Mouse (Mus musculus): ENCODE results near the gene Carns1. TPM values are rescaled to one million over a fixed set of nuclear protein-coding genes. Genes with fewer than 3 reads are reported as not detected.

Gene Carns1
- total RNA-seq, 2 experiments from 2014 or later: 36.1 to 43.3 TPM

DNA sequence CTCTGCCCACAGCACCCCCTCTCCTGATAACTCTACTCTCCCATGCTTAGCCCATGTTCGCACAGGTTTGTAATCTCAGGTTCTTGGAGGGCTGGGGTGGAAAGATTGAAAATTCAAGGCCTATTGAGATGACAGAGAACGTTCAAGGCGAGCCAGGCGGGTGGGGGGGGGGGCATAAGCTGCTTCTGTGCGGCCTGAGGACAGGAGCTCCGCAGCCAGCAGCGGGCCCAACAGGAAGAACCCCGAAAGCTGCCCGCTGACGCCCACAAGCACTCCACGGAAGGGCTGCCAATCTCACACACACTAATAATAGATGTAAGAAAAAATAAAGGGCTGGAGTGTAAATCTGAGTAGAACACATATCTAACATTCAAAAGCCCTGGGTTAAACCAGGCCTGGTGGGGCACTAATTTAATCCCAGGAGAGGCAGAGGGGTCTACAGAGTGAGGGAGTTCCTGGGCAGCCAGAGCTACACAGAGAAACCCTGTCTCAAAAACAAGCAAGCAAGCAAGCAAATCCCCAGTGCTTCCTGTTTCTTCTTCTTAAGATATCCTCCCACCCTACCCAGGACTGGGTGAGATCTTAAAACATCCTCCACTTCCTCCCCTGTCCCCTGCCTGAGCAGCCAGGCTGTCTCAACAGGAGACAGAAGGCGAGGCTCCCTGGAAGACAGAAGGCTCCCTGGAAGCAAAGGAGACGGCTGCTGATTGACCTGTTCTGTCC is 28.5 kb upstream of the Carns1 start:
- intact Hi-C loops (cut with DNase I): no loop called here
- no peak for DNase-seq

- intact Hi-C loops (cut with DNase I): no loop called here
- no peak for DNase-seq
Observed at GRCm38 (mm10) chr19:4203148-4203547, 27.9 kb upstream of the Carns1 start.

- intact Hi-C loops (cut with DNase I): no loop called here
- DNase-seq: no peak
Observed at GRCm38 (mm10) chr19:4202149-4202548, 26.9 kb upstream of the Carns1 start.

- peak; percentile 93 to 96 for DNase-seq
- intact Hi-C loops (cut with DNase I): no loop called here
Observed at GRCm38 (mm10) chr19:4201291-4201909, 26.1 kb upstream of the Carns1 start, which contains the start of gene Rad9a. Gene Rad9a, minus strand, starts transcription at chr19:4201662.

DNA sequence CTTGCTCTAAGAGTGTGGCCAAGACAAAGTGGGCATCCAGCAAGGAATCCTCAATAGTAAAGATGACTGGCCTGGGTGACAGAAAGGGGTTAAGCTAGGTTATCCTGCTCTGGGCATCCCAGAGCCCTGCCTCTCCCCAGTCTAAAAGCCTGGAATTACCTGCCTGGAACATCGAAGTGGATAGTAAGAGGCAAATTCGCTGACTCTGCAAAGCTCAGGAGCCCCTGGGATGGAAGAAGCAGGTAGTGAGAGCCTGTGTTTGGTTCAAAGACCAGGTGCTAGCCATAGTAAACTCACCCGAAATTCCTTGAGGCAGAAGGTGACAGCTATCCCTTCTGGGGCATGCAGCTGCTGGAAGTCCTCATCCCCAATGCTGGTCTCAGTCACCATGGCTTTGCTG is 21.9 kb upstream of the Carns1 start:
- intact Hi-C loops (cut with DNase I): loop anchor here (5.0 kb wide), 2 partner anchors 35 to 70 kb away; partner anchors contain the start of genes Aip and Rps6kb2
- no peak for DNase-seq

DNA sequence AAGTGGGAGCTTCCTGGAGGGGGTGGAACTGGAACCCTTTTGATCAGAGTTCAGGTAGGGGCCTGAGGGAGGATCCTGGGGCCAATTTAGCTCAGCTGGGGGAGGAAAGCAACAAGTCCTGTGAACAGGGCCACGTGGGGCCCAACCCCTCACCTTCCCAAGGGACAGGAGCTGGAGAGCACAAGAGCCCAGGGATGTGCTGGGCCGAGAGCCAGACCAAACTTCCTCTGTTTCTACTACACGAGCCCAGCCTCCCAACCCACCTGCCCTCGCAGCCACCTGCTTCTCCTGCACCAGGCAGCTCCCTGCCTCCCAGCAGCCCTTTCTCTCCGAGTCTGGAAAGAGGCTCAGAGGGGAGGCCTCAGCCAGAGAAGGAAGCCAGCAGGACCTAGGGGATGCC is 21.3 kb upstream of the Carns1 start:
- intact Hi-C loops (cut with DNase I): loop anchor here (5.0 kb wide), 2 partner anchors 34 to 69 kb away; partner anchors contain the start of genes Aip and Rps6kb2
- DNase-seq: peak; percentile 37 to 43

GRCm38 (mm10) chr19:4196048-4196447 is 20.8 kb upstream of the Carns1 start:
- intact Hi-C loops (cut with DNase I): loop anchor here (5.0 kb wide), 2 partner anchors 34 to 69 kb away; partner anchors contain the start of genes Aip and Rps6kb2
- no peak for DNase-seq

- no peak for DNase-seq
- intact Hi-C loops (cut with DNase I): loop anchor here (5.0 kb wide), 2 partner anchors 33 to 68 kb away; partner anchors contain the start of genes Aip and Rps6kb2
Observed at GRCm38 (mm10) chr19:4194776-4195650, 19.7 kb upstream of the Carns1 start.

- DNase-seq: no peak
- intact Hi-C loops (cut with DNase I): no loop called here
Observed at GRCm38 (mm10) chr19:4194021-4194724, 18.9 kb upstream of the Carns1 start.

DNA sequence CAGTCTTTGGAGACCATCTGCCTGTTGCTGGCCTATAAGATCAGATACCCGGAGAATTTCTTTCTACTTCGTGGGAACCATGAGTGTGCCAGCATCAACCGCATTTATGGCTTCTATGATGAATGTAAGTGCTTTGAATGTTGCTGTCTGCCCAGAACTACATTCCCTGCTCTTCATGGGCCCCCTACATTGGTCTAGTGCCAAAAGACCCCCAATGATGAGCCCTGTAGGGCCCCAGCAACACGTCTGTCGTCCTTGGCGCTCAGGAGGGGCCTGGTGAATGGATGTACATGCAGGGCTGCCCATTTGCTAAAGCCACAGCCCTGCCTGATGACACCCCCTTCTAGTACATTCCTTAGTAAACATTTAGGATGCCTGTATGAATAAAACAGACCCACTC is 17.9 kb upstream of the Carns1 start:
- intact Hi-C loops (cut with DNase I): no loop called here
- DNase-seq: no peak

GRCm38 (mm10) chr19:4192251-4192985 is 17.1 kb upstream of the Carns1 start:
- DNase-seq: no peak
- intact Hi-C loops (cut with DNase I): no loop called here

GRCm38 (mm10) chr19:4191528-4192250 is 16.4 kb upstream of the Carns1 start, which contains the start of gene Ppp1ca:
Gene Ppp1ca, plus strand, starts transcription at chr19:4192065.
- peak; percentile 99 for DNase-seq
- intact Hi-C loops (cut with DNase I): no loop called here

DNA sequence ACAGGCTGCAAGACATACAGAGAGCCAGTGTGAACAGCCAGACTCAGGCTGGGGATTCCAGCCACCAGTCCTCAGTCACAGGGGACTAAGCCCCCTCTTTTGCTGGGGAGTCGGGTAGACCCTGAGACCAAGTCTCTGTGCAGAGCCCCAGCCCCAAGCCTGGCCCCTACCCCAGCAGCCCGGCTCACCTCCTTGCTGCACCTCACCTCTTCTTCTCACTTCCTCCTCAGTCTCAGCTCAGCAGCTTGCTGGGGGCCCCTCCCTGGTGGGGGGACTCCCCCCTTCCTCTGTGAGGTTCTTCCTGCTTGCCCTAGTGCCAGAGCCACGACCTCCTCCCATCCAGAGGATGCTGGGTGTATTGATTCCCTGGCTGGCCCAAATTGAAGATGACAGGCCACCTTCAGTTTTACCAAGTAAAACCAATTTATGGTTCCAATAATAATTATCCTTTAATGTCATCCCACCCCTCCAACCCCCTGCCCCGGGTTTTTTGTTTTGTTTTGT is 15.6 kb upstream of the Carns1 start, which contains the start of gene Tbc1d10c:
Gene Tbc1d10c, minus strand, starts transcription at position 454 of the 504 bp plus-strand sequence.
- no peak for DNase-seq
- intact Hi-C loops (cut with DNase I): no loop called here

DNA sequence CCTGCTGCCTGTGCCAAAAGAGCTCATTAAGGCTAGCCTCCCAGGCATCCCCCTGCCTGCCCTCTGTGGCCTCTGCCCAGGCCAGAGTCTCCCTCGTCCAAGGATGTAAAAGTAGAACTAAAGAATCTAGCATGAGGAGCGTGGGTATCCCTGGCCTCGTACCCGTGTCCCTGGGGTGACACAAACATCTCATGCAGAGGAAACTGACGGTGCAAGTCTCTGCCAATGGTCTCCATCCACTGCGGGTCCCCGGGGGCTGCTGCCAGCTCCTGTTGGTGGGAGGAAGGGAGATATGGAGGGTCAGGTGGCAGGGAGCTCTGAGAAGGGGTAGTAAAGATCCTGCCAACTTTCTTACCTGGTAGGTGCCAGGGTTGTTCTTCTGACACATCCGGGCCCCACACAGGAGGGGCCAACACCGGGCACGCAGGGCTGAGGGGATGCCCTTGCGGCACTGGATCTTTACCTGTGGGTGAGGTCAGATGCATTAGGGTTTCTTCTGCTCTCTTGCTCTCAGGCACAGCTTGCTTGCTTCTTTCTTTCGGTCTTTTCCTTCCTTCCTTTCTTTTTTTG is 13.9 kb upstream of the Carns1 start:
- no peak for DNase-seq
- intact Hi-C loops (cut with DNase I): no loop called here

GRCm38 (mm10) chr19:4187303-4187702 is 12.0 kb upstream of the Carns1 start:
- intact Hi-C loops (cut with DNase I): no loop called here
- no peak for DNase-seq

DNA sequence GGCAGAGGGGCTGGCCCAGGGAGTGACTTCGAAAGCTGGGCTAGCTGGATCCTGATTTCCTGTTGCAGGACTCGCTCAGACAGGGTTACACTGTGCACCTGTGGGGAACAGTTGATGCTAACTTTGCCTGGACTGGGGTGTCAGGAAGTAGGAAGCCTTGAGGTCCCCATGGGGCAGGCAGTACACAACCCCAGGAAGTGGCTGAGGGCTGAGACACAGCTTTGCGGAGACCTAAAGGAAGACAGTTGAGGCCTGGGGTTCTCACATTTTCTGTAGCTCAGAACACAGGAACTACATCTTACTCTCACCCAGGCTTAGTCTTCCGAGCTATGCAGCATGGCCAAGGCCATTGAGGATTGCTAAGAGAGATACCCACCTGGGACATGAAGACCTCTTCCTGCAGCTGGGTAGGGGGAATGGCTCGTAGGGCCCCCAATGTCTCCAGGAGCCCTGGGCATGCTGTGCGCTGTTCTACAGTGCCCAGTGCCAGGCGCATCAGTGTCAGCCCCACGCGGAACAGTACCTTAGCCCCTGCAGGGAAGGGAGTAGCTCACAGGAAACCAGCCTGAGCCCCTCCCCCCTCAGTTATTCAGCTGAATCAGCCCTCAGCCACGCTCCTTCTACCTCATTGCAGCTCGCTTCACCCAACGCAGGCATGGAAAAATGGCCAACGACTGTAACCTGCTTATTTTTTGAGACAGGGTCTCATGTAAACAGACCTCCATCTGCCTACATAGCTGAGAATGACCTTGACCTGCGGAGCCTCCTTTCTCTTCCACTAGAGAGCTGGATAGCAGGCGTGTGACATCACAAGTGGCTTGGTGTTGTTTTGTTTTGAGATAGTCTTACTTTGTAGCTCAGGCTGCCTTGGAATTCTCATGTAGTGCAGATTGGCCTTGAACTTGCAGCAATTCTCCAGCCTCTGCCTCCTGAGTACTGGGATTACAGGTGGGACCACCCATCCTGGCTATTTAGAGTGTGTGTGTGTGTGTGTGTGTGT is 10.0 kb upstream of the Carns1 start:
- DNase-seq: no peak
- intact Hi-C loops (cut with DNase I): no loop called here

DNA sequence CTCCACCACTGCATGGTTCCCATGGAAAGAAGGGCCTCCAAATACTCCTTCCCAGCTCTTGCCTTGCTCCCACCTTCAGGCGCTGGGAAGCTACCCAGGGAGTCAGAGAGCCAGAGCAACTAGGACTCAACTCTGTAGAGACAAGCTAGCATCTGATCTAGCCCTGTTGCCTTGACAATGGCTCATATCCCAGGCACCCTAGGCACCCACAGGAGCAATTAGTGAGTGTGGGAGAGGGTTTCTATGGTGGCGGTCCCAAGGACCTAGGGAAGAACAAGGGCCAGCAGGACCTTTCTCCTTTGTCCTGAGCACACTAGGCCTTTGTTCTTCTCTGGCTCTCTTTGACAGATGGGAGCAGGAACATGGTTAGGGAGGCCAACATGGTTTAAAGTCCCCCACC is 8.4 kb upstream of the Carns1 start:
- no peak for DNase-seq
- intact Hi-C loops (cut with DNase I): no loop called here
